Mouse (Mus musculus) layer of hippocampus, postnatal 10 days (tissue): ENCODE measurements around the gene Cebpz. TPM values are rescaled to one million over a fixed set of nuclear protein-coding genes. Genes with fewer than 3 reads are reported as not detected.

ENCODE experiments used
- DNase-seq, 2 experiments: peaks; one replicate each; pipeline ENCODE4 v3.0.0; 2021; ENCODE audit warnings: low spot score in 2 of 2
- long read RNA-seq: library from polyadenylated mRNA; stranded (forward); transcript quantifications from one replicate; pipeline ENCODE4 v2.0.0, GENCODE M21; 2023
- total RNA-seq, 2 experiments: library from RNA; stranded (reverse); gene quantifications; 2 replicates each; pipeline ENCODE4 v1.2.3; 2021

Cebpz gene
- 10 to 100 TPM; 33.6 to 33.8 TPM for total RNA-seq
- long read RNA-seq, full-length matches to known transcripts: 11 of 16 reads
- long read RNA-seq, partial matches to known transcripts: 5 of 16 reads
- long read RNA-seq, other reads (novel, unspliced or antisense): 0 of 16 reads

DNA sequence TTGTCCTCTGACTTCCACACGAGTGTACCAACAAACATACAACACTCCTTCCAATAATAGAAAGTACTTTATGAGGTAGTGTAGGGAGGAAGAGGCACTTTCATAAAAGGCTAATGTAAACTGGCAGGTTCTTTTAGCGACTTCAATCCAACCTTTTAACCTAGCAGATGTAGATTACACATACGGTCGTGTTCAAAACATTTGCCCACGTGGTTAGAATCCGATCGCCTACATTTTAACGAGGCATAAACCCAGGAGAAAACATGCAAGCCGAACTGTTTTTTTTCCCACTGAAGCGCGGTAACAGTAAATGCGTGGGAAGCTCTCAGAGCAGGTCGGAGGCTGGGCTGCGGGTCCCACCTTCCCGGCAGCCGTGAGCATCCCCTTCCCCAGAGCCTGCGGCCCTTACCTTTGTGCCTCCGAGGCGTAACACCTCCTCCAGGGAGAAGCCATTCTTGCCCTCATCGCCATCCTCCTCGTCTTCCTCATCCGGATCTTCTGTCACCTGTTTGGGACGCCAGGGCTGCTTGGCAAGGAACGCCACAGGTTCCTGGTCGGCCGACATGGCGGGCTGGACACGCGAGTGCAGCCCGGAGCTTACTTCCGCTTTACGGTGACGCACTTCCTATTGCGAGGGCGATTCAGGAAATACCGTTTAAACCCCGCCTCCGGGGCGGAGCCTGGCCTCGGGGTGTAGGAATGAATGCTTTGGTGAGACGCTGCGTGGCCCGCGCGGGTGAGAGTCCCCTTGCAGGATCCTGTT lies at the start of gene Cebpz, which contains the start of gene Ndufaf7:
Cebpz (minus strand) TSS at position 601 of the 763 bp plus-strand sequence.
Ndufaf7 (plus strand) TSS at position 671 of the 763 bp plus-strand sequence.
- peak; percentile 95 to 97 for DNase-seq

DNA sequence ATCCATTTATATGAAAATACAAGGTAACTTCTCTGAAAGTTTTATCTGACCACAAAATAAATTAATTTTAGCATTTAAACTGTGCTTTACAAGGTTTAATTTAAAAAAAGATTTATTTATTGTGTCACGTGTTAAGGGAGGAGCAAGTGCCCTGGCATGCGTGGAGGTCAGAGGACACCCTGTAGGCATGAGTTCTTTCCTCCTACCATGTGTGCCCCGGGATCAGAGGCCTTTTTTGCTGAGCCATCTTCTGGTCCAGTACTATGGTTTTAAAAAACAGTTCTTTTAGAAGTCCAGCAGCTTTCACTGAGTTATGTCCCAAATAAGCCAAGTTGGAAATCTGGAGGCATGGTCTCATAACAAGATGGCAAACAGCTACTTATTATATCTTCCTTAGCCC lies 46.9 kb upstream of the Cebpz start:
- DNase-seq: no peak

DNA sequence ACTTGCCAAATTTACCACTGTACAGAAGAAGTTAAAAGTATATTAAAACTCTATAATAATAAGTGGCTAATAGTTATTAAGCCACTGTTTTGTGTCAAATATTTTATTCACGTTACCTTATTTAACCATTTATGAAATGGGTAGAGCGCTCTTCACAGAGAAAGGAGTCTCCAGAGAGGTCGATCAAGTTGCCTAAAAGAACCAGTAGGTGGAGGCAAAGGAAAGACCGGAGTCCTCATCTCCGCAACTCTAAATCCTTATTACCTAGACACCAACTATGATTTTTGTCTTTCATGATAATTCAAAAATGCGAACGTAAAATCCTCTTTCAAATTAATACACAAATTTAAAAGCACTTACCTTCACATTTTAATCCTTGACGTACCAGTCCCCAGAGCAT lies 46.3 kb upstream of the Cebpz start:
- DNase-seq: no peak

DNA sequence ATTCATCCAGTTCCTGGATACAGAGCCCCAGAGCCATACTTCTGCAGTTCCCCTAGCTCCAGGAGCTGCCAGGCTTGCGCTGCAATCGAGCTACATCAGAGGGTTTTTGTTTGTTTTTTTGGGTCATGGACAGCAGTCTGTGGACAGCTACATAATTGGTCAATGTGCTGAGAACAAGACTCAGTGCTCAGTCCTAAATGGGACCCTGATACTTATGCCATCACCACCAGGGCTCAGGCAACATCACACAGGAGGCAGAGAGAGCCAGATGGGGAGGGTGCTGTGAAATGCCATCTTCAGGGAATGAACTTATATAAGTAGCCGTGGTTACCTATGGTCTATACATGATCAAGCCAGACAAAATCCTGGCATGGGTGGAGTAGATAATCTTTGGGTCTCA lies 31.6 kb upstream of the Cebpz start:
- no peak for DNase-seq

DNA sequence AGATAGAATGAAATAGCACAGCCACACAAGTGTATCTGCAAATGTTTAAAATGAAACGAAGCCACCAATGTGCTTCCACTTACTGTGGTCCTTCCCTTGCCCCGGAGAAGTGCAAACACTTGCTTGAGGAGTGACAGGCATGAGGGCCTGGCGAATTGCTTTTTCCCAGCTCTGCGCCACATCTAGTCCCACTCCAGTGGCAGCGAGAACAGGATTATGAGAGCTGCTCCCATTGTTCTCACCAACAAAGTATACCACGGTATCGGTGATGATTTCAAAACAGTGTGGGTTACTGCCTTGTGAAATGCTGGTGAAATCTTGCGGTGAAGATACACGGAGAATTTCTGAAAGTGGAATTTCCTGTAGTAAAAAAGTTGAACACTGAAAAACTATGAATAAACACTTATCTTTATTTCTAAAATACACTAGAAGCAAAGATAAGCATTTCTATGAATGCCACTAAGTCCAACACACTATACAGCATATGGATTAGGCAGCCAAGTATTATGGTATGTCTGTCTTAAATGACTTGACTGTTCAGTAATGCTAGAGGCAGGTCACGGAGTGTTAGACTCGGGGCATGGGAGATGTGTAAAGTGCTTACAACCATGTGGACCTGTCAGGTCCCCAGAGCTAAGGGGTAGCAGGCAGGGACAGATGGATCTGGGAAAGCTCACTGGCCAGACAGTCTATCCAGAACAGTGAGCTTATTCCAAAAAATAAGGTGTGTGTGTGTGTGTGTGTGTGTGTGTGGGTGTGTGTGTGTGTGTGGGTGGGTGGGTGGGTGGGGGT lies 29.4 kb upstream of the Cebpz start:
- DNase-seq: no peak

DNA sequence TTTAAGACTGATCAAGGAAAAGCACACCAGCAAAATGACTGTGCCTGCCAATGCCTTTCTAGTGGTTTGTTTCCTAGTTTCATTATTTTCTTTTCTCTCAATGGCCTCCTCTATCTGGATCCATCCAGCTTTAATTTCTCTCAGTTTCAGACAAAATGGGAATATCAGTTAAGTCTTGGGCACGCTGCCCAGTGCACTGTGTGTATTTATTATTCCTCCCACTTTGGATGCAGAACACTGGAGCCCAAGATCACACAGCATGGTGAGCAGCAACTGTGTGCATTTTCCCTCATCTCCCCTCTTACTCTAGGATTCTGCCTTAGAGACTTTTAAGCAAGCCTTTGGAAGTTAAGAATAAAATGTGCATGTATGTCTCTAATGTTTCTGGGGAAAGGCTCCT lies 27.5 kb upstream of the Cebpz start:
- peak; percentile 14 to 42 for DNase-seq

DNA sequence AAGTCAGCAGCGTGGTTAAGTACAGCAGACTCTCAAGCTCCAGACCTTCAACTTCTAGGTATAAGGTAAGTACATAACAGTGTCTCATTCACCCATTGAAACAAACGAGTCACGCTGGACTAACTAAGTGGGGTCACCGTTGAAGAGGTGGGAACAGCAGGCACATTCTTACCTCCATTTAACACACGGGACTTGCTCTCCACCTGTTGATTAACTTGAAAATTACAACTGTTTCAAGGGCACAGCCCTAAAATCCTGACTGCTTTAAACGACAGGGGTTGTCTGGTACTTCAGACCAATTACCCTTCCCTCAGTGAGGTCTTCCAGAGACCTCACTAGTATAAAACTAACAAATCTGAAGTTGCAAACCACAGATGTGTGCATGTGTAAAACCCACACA lies 22.6 kb upstream of the Cebpz start:
- no peak for DNase-seq

DNA sequence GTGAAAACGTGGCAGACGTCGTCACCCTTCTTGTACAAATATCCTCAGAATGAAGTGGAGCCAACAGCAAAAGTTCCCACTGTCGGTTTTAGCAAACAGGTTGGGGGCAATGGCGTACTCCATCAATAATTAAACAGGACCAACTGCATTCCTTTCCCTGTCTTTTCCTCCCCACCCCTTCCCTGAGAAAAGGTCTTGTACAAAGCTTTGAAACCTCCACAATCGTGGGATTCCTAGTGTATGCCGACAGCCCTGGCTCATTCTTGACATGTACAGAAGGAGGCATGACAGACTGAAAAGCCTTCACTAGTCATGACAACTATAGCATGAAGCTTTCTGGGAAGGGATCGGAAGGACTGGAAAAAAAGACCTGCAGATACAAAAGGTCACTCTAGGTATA lies 16.4 kb upstream of the Cebpz start:
- no peak for DNase-seq

DNA sequence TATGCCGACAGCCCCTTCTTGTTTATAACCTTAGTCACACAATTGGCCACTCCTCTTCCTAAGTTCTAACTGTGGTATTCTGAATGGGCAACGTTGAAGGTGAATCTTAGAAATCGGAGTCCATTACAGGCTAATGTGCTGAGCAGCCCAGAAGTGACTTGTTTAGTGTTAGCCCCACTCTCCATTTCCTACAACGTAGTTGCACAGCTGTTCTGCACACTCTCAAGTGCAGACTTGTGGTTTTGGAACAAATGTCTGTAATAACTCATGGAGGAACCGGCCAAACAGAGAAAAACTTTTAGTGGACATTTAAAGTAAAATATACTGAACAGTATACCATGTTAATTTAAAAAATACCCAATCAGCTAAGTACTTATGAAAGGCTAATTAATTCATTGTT lies 15.2 kb upstream of the Cebpz start:
- DNase-seq: no peak

DNA sequence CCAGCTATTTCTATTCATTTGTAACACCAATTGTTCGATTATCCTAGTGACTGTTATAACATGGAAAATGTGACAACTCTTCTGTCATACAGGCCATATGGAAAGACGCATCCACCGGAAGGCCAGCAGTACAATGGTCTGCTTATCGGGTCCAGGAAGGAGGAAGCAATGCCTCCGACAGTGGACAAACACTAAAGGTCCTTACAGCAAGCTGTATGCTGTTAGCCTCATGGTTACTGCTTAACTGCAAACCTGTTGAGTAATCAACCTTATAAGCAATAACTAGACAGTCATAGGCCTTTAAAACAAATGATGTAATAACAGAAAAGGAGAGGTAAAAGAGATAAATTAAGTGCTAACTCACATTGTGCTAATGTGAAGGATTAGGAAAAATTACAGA lies 14.4 kb upstream of the Cebpz start:
- DNase-seq: no peak

DNA sequence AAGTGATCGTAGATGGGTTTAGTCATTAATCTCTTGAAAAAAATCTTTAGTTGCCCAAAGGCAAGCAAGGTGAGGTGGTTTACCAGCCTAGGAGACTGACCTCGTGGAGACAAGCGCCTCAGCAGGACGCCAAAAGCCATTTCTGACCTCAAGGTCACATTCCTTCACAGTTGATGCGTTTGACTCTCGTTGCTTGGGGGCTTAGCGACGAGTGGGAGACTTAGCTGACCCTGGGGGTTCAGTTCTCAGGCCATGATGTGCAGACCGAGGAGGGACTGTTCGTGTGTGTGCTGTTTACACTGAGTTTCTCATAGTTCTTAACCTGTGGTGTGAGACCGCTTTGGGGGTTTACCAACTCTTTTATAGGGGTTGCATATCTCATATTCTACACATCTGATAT lies 5.7 kb upstream of the Cebpz start:
- DNase-seq: no peak

DNA sequence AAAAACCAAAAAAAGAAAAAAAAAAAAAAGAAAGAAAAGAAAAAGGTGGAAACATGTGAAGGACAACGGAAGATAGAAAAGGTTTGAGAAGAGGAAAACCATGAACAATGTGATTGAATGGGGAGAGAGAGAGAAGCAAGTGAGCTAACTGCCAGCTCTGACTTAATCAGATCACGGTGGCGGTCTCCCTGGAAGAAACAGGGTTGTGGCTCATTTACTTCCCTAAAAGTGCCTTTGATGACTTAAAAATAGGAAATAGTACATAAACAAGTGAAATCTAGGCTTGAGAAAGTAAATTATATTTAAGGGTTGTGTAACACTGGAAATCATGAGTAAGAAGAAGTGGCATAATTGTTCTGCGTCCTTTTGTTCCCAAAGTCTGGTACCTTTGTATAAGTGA lies 2.1 kb upstream of the Cebpz start:
- DNase-seq: no peak

DNA sequence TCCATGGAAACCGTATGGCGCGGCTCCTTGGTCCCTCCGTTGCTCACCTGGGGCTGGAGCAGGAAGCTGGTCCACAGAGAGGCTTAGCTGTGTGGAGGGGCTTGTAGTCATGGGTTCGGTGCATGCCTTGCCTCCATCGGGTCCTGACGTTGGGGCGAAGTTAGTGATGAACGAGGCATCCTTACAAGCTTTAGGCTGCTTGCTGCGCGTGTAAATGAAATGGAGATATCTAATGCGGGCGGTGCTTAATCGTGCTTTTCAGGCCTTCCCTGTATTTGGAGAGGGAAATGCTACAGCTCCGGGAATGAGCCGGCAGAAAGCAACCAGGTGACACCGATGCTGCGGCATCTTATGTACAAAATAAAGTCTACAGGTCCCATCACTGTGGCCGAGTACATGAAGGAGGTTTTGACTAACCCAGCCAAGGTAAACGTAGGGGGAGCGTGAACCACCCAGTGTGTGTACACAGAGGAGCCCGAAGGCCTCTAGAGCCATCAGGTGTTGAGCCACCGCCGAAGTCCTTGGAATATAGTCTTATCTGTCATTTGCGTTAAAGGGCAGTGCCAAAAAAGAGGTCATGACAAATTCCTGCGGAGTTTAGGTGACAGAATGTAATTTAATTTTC lies 475 bp upstream of the Cebpz start:
- DNase-seq: no peak

DNA sequence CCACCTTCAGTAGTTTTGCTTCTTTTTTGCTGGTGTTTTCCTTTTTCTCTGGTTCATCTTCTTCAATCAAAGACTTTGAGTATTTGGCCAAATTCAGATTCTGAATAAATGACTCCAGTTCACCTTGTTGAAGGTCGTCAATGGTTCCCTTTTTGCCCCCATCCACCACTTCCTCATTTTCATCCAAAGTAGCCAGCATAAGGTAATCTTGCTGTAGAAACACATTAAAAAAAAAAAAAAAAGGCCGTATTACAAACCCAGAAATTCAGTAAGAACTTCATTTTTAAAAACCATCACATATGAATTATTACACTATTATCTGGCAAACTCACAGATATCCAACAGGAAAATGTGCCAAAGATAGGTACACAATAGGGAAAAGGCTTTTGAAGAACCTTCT lies 1.0 kb downstream of the Cebpz start:
- no peak for DNase-seq

DNA sequence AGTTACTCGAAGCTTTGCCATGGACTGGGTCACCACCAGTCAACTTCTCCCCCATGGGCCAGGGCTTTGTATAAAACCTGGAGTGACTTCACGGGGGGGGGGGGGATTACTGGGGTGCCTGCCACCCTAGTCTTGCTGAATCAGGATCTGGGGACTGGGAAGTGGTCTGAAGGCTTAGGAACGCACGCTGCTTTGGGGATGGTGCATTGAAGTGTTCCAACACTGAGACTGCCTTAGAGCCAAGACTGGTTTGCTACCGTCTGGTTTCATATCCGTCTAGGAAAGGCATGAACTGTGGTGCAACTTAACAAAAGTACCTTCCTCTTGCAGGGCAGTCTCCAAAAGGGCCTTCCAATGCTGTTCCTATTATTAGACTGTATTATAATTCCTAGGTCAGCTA lies 19.2 kb downstream of the Cebpz start:
- no peak for DNase-seq

DNA sequence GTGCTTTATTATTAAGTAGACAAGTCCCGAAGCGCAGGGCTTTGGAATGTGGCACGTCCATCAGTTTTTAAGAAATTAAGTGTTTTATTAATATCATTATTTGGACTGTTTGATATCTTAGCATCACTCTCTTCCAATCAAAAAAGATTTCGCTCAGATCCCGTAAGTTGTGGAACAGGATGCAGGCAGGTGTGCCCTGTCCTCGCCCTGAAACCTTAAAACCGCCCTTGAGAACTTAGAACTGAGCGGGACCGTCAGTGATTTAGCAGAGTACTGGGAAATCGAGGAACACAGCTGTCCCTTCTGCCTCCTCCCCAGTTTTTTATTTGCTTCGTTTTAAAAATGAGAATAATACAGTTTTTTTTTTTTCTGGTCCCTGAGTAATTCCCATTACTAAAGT lies 20.0 kb downstream of the Cebpz start:
- no peak for DNase-seq

DNA sequence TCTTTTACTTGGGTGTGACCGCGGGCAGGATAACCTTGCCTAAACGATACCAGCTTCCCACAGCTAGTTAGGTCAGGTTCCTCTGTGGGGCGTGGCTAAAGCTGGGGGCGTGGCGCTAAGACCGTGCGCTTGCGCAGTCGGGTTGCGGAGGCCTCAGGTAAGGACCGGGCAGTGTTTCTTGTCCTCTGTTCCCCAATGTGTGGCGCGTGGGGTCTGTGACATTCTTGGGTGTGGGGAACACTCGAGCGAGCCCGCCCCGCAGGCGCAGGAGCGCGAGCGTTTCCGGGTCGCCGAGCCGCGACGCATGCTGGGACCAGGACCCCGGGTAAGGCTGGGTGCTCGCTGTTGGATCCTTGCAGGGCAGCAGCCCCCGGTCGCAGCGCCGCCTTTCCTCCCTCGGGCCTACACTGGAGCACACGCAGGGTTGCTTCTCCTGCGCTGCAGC lies 20.5 kb downstream of the Cebpz start, which contains the start of gene Cebpzos:
Cebpzos (plus strand) TSS at position 132 of the 445 bp plus-strand sequence.
- peak; percentile 83 to 86 for DNase-seq

DNA sequence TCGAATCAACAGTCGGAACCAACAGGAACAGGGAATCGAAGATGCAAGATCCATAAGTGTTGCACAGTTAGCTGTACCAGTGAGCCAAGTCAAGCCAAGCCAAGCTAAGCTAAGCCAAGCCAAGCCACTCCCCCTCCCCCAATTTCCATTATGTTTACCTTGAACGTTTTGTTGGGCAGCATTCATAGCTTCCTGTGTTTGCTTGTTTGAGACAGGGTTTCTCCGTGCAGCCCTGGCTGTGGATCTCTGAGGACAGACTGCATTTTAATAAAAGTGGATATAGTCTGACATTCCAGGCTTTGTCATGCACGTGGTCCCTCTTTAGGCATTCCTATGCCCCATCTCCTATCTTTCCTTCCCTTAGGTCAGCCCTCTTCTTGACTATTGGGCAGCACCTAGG lies 21.1 kb downstream of the Cebpz start:
- DNase-seq: no peak

DNA sequence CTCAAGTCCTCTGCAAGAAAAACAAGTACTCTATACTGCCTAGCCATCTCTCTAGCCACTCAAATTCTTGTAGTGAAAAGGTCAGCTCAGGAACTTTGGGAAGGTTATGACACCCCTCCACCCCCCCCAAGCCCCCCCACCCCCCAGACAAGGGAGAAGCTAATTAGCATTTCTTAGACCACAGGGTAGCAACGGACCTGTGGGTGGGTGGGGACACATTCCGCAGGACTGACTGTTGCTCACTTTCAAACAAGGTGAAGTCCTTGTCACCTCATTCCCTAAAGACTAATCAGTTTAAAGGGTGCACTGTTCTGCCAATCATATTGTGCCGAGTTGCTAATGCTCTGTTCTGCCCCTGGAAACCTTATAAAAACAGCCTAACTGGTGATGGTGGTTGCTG lies 22.9 kb downstream of the Cebpz start:
- no peak for DNase-seq

DNA sequence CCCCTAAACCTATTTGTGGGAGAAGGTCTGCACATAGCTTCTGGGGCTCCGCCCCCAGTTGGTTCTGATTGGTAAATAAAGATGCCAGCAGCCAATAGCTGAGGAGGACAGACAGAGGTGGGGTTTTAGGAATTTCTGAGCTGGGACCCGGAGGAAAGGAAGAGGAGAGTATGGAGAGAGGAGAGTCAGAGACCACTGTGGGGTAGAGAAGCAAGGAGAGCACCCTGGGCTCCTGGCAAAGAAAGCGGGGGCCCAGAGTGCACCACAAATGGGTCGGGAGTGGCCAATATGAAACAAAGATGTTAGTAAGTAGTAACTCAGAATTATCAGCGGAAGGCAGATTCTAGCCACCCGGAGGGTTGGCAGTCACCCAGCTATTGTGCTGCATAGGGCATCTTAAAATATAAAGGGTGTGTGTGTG lies 24.0 kb downstream of the Cebpz start:
- DNase-seq: peak; percentile 40 to 44

DNA sequence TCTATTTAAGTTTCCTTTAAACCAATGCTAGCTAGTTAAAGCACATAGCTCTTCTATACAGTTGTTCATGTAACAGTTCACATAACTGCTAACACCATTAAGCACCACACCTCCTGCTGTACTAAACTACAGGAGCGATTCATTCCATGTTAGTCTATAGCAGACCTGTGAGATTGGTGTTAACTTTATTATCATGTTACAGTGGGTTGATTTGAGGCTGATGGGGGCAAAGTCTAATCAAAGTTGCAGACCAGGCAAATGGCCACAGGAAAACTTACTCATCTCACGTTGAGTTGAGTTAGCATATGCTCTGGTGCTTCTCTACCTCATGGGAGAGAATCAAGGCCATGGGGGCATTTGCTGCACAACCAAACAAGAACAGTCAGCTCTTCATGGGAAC lies 27.5 kb downstream of the Cebpz start:
- no peak for DNase-seq

DNA sequence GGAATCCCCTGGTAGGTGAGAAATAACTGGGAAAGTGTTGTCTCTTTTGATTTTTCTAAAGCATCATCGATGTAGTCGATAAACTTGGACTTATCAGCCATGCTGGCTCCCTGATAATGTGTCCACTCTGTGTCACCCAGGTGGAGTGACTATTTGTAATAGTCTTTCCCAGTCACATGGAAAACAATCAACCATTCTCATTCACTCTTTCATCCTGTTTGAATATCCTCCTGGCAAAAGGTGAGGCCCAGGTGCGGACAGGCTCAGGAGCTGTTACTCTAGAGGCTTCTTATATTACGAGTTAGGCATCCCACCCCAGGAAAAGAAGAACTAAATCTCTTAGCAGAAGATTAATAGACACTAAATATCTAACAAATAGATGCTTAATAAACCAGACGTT lies 30.0 kb downstream of the Cebpz start, which contains the start of gene Sult6b1:
Sult6b1 (minus strand) TSS at position 101 of the 400 bp plus-strand sequence.
- DNase-seq: no peak
